Mouse (Mus musculus) left cerebral cortex, adult 2 months (tissue): ENCODE results near the gene Yme1l1. TPM values are rescaled to one million over a fixed set of nuclear protein-coding genes. Genes with fewer than 3 reads are reported as not detected.

Source experiments
- DNase-seq, 2 experiments: peaks; one replicate each; pipeline ENCODE4 v3.0.0; 2021 to 2022; ENCODE audit warnings: low spot score in 2 of 2, mixed read lengths in 1 of 2; ENCODE audit errors: extremely low spot score in 1 of 2
- H3K27ac ChIP-seq: fragments of 200-600 bp; 2 replicates; pipeline ENCODE4 v1.8.1; 2022
- H3K4me3 ChIP-seq: fragments of 200-600 bp; 2 replicates; pipeline ENCODE4 v1.8.1; 2022
- CTCF ChIP-seq: fragments of 200-600 bp; IDR thresholded peaks from 2 replicates; pipeline ENCODE4 v1.8.1; 2022; ENCODE audit warnings: antibody characterized with exemption, mild to moderate bottlenecking, moderate library complexity
- intact Hi-C: fragments of 180-260 bp; cut with DNase I; formaldehyde crosslinking; loops from one replicate; pipeline ENCODE4 v1.15.1; 2025
- total RNA-seq, 2 experiments: library from RNA; stranded (reverse); gene quantifications; 2 replicates each; pipeline ENCODE4 v1.2.3; 2021

Yme1l1 gene
- total RNA-seq, 2 experiments from 2014 or later = 83.9 to 86.0 TPM

DNA sequence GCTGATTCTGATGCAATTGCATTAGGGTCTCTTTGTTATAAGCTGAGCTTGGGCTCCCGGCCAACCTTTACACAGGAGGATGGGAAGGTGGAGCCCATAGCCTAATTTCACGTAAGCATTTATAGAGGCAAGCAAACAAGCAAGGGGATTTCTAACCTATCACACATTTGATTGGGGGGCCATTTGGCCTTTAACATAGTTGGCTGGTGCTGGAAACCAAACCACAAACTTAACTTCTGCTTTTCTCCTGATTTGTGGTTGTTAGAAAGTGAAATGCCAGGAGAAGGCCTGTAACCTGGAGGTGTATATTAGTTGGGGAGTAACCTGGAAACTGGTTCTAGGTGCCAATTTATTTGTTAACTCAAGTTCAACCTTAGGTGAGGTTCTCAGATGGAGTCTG lies 72.3 kb downstream of the Yme1l1 start:
- TF ChIP-seq CTCF = no peak
- H3K4me3 ChIP-seq = no peak overlapping the region
- intact Hi-C loops = no loop called here
- H3K27ac ChIP-seq = no peak overlapping the region
- DNase-seq = no peak

- intact Hi-C loops = no loop called here
- TF ChIP-seq CTCF = no peak
- peak overlapping the region; percentile 28 for H3K4me3 ChIP-seq
- no peak overlapping the region for H3K27ac ChIP-seq
- no peak for DNase-seq
Measured at GRCm38 (mm10) chr2:23234065-23234773, 78.0 kb downstream of the Yme1l1 start.

Other genes starting within 250 kb of the Yme1l1 start
- 100 to 1,000 TPM; 136 to 139 TPM for gene Abi1, start 116.1 kb upstream of the Yme1l1 start, total RNA-seq
- 10 to 100 TPM; 85.6 to 86.4 TPM for gene Acbd5, start 88.2 kb upstream of the Yme1l1 start, total RNA-seq
- gene Mastl, start 345 bp upstream of the Yme1l1 start, total RNA-seq = 1 to 10 TPM in 1 of 2 experiments, under 1 TPM in 1; 0.94 to 1.2 TPM
- gene 4931423N10Rik, start 51.1 kb downstream of the Yme1l1 start, total RNA-seq = under 1 TPM in 1 of 2 experiments, not detected in 1; 0.26 TPM
- 1 to 10 TPM; 2.2 to 2.3 TPM for gene Nxph2, start 164.9 kb downstream of the Yme1l1 start, total RNA-seq